13 mouse cellular contexts compared by ENCODE assay signal in genomic region chr17:29063121-29063987, GRCm38 (mm10). TPM values are rescaled to one million over a fixed set of nuclear protein-coding genes. Genes with fewer than 3 reads are reported as not detected.
A peak's percentile ranks its signal among the peaks of the same experiment; 100 is the strongest.
DNase-seq lines count a peak whose midpoint lies in the region; ATAC-seq and TF ChIP-seq lines count a peak whose summit lies in the region.
"Had no signal": no experiment of that assay in that cellular context is flagged by ENCODE, and none has a peak within 500 bp of the region (broad histone marks: within the 10 kb centered on the region; RNA-seq: fewer than 3 reads in every experiment).

No protein-coding gene starts in this region.

- no peak for TF ChIP-seq POLR2A in limb, embryonic 14.5 days (IDR thresholded peaks at IDR 0.05; ENCODE audit: borderline replicate concordance, extremely low read depth, insufficient read depth, insufficient read length)

- no peaks in the 10 kb centered on the region for H3K79me2 ChIP-seq in C2C12 (ENCODE audit: control insufficient read depth, insufficient read depth)

- ATAC-seq in limb, embryonic 14.5 days (ENCODE audit: low FRiP score, low read depth): 0 out of 2 replicates have a peak, but pooled peaks have one; percentile 5
- ATAC-seq in embryonic facial prominence, embryonic 14.5 days (ENCODE audit: low read depth): peak; percentile 35; the same call in 1 of the 2 replicates

- H3K9me3 ChIP-seq in limb, embryonic 14.5 days (ENCODE audit: control insufficient read depth, low read length): no peaks in the 10 kb centered on the region
- H3K9me3 ChIP-seq in limb, embryonic 10.5 days (replicated peaks): no peaks in the 10 kb centered on the region
- H3K9me3 ChIP-seq in embryonic facial prominence, embryonic 14.5 days (ENCODE audit: control insufficient read depth, low read length): no peaks in the 10 kb centered on the region

- 59% methylated on average over 8 of the region's 8 CpGs for WGBS in limb, embryonic 14.5 days
- 59% methylated on average over 8 of the region's 8 CpGs for WGBS in limb, embryonic 10.5 days
- 46% methylated on average over 8 of the region's 8 CpGs for WGBS in embryonic facial prominence, embryonic 14.5 days

- no peak overlapping the region for H3K27ac ChIP-seq in limb, embryonic 14.5 days (replicated peaks; ENCODE audit: low read depth, low read length)
- no peak overlapping the region; the same call in 1 of the 2 replicates for H3K27ac ChIP-seq in limb, embryonic 10.5 days
- H3K27ac ChIP-seq in embryonic facial prominence, embryonic 14.5 days (replicated peaks; ENCODE audit: low read depth, low read length): no peak overlapping the region; the same call in 1 of the 2 replicates
- H3K27ac ChIP-seq: liver, embryonic 14.5 days had no signal

- H3ac ChIP-seq in C2C12 (ENCODE audit: control insufficient read depth, insufficient read length, low read depth): no peak overlapping the region

- no peak overlapping the region for H3K4me3 ChIP-seq in limb, embryonic 14.5 days (replicated peaks; ENCODE audit: low read length)
- no peak overlapping the region for H3K4me3 ChIP-seq in limb, embryonic 10.5 days
- H3K4me3 ChIP-seq in C2C12 (ENCODE audit: insufficient read depth, poor library complexity, severe bottlenecking): no peak overlapping the region
- no peak overlapping the region for H3K4me3 ChIP-seq in embryonic facial prominence, embryonic 14.5 days (ENCODE audit: low read depth, low read length)

- no peak overlapping the region for H3K4me2 ChIP-seq in limb, embryonic 14.5 days (replicated peaks; ENCODE audit: low read depth, low read length, severe bottlenecking)
- no peak overlapping the region for H3K4me2 ChIP-seq in embryonic facial prominence, embryonic 14.5 days (ENCODE audit: low read depth, low read length)

- no peaks in the 10 kb centered on the region for H3K36me3 ChIP-seq in limb, embryonic 14.5 days (ENCODE audit: control insufficient read depth, insufficient read depth, low read length)
- no peaks in the 10 kb centered on the region for H3K36me3 ChIP-seq in limb, embryonic 10.5 days
- H3K36me3 ChIP-seq in C2C12 (ENCODE audit: control insufficient read depth, insufficient read depth): peaks cover 3% of the 10 kb centered on the region
- no peaks in the 10 kb centered on the region for H3K36me3 ChIP-seq in embryonic facial prominence, embryonic 14.5 days (ENCODE audit: control insufficient read depth, insufficient read depth, low read length)

- H3K9ac ChIP-seq in limb, embryonic 14.5 days (ENCODE audit: low read depth, low read length, severe bottlenecking): no peak overlapping the region
- H3K9ac ChIP-seq in embryonic facial prominence, embryonic 14.5 days (ENCODE audit: low read depth, low read length): no peak overlapping the region
- H3K9ac ChIP-seq: liver, embryonic 14.5 days had no signal

- no peaks in the 10 kb centered on the region for H3K27me3 ChIP-seq in limb, embryonic 14.5 days (ENCODE audit: control insufficient read depth, insufficient read depth, low read length)
- 0 out of 2 replicates have a peak, but pooled peaks cover 2% of the 10 kb centered on the region for H3K27me3 ChIP-seq in limb, embryonic 10.5 days (ENCODE audit: low read depth, poor library complexity, severe bottlenecking)
- no peaks in the 10 kb centered on the region for H3K27me3 ChIP-seq in C2C12 (ENCODE audit: control insufficient read depth, insufficient read depth, insufficient read length)
- no peaks in the 10 kb centered on the region for H3K27me3 ChIP-seq in embryonic facial prominence, embryonic 14.5 days (replicated peaks; ENCODE audit: control insufficient read depth, insufficient read depth, low read length)

- no peak for TF ChIP-seq CTCF in C2C12 (IDR thresholded peaks at IDR 0.05; ENCODE audit: control insufficient read depth, insufficient read depth, insufficient read length)

- no peaks in the 10 kb centered on the region for H3K79me3 ChIP-seq in C2C12 (ENCODE audit: low read depth)

- DNase-seq in heart, adult 11 months: peak; percentile 79
- no peak for DNase-seq in heart, postnatal 14 days
- no peak for DNase-seq in limb, embryonic 14.5 days (ENCODE audit: low spot score)
- no peak for DNase-seq in limb, embryonic 10.5 days (ENCODE audit: low spot score)
- no peak for DNase-seq in embryonic facial prominence, embryonic 14.5 days (ENCODE audit: low spot score)
- DNase-seq in frontal cortex, postnatal 10 days (ENCODE audit: low spot score in 2 of 2): no peak
- no peak for DNase-seq in Muller cell, postnatal 12 days (ENCODE audit: inconsistent ontology term)
- DNase-seq: cerebellum, adult 11 months; gastrocnemius, postnatal 36 days; lung, postnatal 36 days had no signal

- no peaks in the 10 kb centered on the region; the same call in 1 of the 2 replicates for H3K4me1 ChIP-seq in limb, embryonic 14.5 days (ENCODE audit: control insufficient read depth, insufficient read depth, low read length)
- peaks cover 26% of the 10 kb centered on the region for H3K4me1 ChIP-seq in limb, embryonic 10.5 days
- H3K4me1 ChIP-seq in embryonic facial prominence, embryonic 14.5 days (ENCODE audit: control insufficient read depth, insufficient read depth, low read length): peaks cover 12% of the 10 kb centered on the region

- intact Hi-C loops in heart, postnatal 14 days (cut with DNase I): no loop called here

TF ChIP-seq in C2C12, 6 proteins besides CTCF, POLR2A, EP300 and RAD21:
- peak; percentile 95 for TF ChIP-seq CEBPB (IDR thresholded peaks at IDR 0.05; ENCODE audit: low read depth)
- TF ChIP-seq USF1 (IDR thresholded peaks at IDR 0.05; ENCODE audit: low read depth): no peak
- TF ChIP-seq FOSL1 (IDR thresholded peaks at IDR 0.05; ENCODE audit: insufficient read depth, low read length, poor library complexity, severe bottlenecking): no peak
- TF ChIP-seq MYOG (IDR thresholded peaks at IDR 0.05; ENCODE audit: control insufficient read depth, extremely low read depth, insufficient read length): no peak
- TF ChIP-seq MYOD1 (IDR thresholded peaks at IDR 0.05; ENCODE audit: control insufficient read depth, insufficient read length, low read depth): peak; percentile 83
- TF ChIP-seq MAX (IDR thresholded peaks at IDR 0.05): no peak

RNA-seq across cellular contexts. Expression of gene Cdkn1a, which starts 27.4 kb away (rescaled TPM):
- total RNA-seq in heart, postnatal 14 days (2021): 100 to 1,000 TPM; 105 to 121 TPM
- 61.6 and 63.6 TPM in 2 replicates for polyA plus RNA-seq in limb, embryonic 14.5 days (2012; rRNA removed)
- 114 and 164 TPM in 2 replicates for polyA plus RNA-seq in limb, embryonic 14.5 days (2014; fragmentation: Nextera tagmentation; extraction: Ambion mirVana)
- 22.2 and 28.8 TPM in 2 replicates for polyA plus RNA-seq in limb, embryonic 10.5 days (2016; fragmentation: Nextera tagmentation; extraction: Ambion mirVana)
- 236 TPM for polyA plus RNA-seq in C2C12 (2012; fragmentation: generic; extraction: Trizol)
- 223 and 292 TPM in 2 replicates for polyA plus RNA-seq in embryonic facial prominence, embryonic 14.5 days (2014; fragmentation: Nextera tagmentation; extraction: Ambion mirVana)

RNA-seq across cellular contexts. Expression of gene Srsf3, which starts 30.9 kb away (rescaled TPM):
- total RNA-seq in heart, postnatal 14 days (2021): 100 to 1,000 TPM in 1 of 2 experiments, 10 to 100 TPM in 1; 99.7 to 120 TPM
- 385 and 390 TPM in 2 replicates for polyA plus RNA-seq in limb, embryonic 14.5 days (2012; rRNA removed)
- 561 and 596 TPM in 2 replicates for polyA plus RNA-seq in limb, embryonic 14.5 days (2014; fragmentation: Nextera tagmentation; extraction: Ambion mirVana)
- 820 and 832 TPM in 2 replicates for polyA plus RNA-seq in limb, embryonic 10.5 days (2016; fragmentation: Nextera tagmentation; extraction: Ambion mirVana)
- polyA plus RNA-seq in C2C12 (2012; fragmentation: generic; extraction: Trizol): 235 TPM
- 494 and 574 TPM in 2 replicates for polyA plus RNA-seq in embryonic facial prominence, embryonic 14.5 days (2014; fragmentation: Nextera tagmentation; extraction: Ambion mirVana)

RNA-seq across cellular contexts. Expression of gene Rab44, which starts 50.6 kb away (rescaled TPM):
- under 1 TPM; 0.73 to 0.76 TPM for total RNA-seq in heart, postnatal 14 days (2021)
- 2.4 and 2.8 TPM in 2 replicates for polyA plus RNA-seq in limb, embryonic 14.5 days (2012; rRNA removed)
- 1.4 and 1.5 TPM in 2 replicates for polyA plus RNA-seq in limb, embryonic 14.5 days (2014; fragmentation: Nextera tagmentation; extraction: Ambion mirVana)
- 0.11 and 0.26 TPM in 2 replicates for polyA plus RNA-seq in limb, embryonic 10.5 days (2016; fragmentation: Nextera tagmentation; extraction: Ambion mirVana)
- polyA plus RNA-seq in C2C12 (2012; fragmentation: generic; extraction: Trizol): 0.06 TPM
- 1.7 and 2.2 TPM in 2 replicates for polyA plus RNA-seq in embryonic facial prominence, embryonic 14.5 days (2014; fragmentation: Nextera tagmentation; extraction: Ambion mirVana)
- polyA plus RNA-seq: testis, adult 2 months had no signal

RNA-seq across cellular contexts. Expression of gene Stk38, which starts 55.6 kb away (rescaled TPM):
- total RNA-seq in heart, postnatal 14 days (2021): 10 to 100 TPM; 47.6 to 48.8 TPM
- 115 TPM in 2 replicates for polyA plus RNA-seq in limb, embryonic 14.5 days (2012; rRNA removed)
- 86.6 and 99.3 TPM in 2 replicates for polyA plus RNA-seq in limb, embryonic 14.5 days (2014; fragmentation: Nextera tagmentation; extraction: Ambion mirVana)
- polyA plus RNA-seq in limb, embryonic 10.5 days (2016; fragmentation: Nextera tagmentation; extraction: Ambion mirVana): 116 and 131 TPM in 2 replicates
- 19.2 TPM for polyA plus RNA-seq in C2C12 (2012; fragmentation: generic; extraction: Trizol)
- polyA plus RNA-seq in embryonic facial prominence, embryonic 14.5 days (2014; fragmentation: Nextera tagmentation; extraction: Ambion mirVana): 87.0 and 88.7 TPM in 2 replicates
